Mouse (Mus musculus) Patski (cell line): ENCODE results near the gene Emid1. TPM values are rescaled to one million over a fixed set of nuclear protein-coding genes. Genes with fewer than 3 reads are reported as not detected.

Source experiments
- ATAC-seq: fragments of 100-300 bp; one replicate; pipeline ENCODE4 v1.8.0; 2021
- CTCF ChIA-PET: fragments of 350-600 bp; sonication (Branson Sonifier 250); formaldehyde crosslinking; loops from one replicate; lab custom pipeline; 2022; ENCODE audit warnings: inconsistent platforms; lab: Charles Lee
- POLR2A ChIA-PET: fragments of 350-600 bp; sonication (Branson Sonifier 250); formaldehyde crosslinking; loops from one replicate; lab custom pipeline; 2022; ENCODE audit warnings: antibody characterized with exemption, inconsistent platforms; lab: Charles Lee
- DNase-seq: peaks from one replicate; pipeline ENCODE4 v3.0.0-alpha.2; 2011; ENCODE audit warnings: low read depth, low spot score
- H3K27me3 ChIP-seq: fragments of 371-371 bp; one replicate; pipeline ENCODE4 v1.5.1; 2021
- CTCF ChIP-seq: fragments of 100-300 bp; IDR thresholded peaks from one replicate; pipeline ENCODE4 v1.5.1; 2021
- in situ Hi-C: fragments of 300-500 bp; cut with MboI; formaldehyde crosslinking; loops from 3 replicates; pipeline ENCODE4 v1.11.1; 2018; ENCODE audit warnings: low pct_unique_long_range_greater_than_20kb, mixed read lengths
- polyA plus RNA-seq: library from polyadenylated mRNA; unstranded; gene quantifications from one replicate; pipeline ENCODE4 v1.2.3, GENCODE M21; 2021

The Emid1 gene
- polyA plus RNA-seq, 1 experiment from 2014 or later: not detected

- no peak for DNase-seq
- ChIA-PET CTCF (interaction anchor here (1.5 kb wide), 1 partner anchor 23 kb away, joined by 3 read pairs; no protein-coding TSS in a partner anchor), POLR2A (interaction anchor here (0.8 kb wide), 1 partner anchor 10 kb away, joined by 3 read pairs; no protein-coding TSS in a partner anchor)
- in situ Hi-C loops: no loop called here
- H3K27me3 ChIP-seq: no peaks in the 10 kb centered on the region
- no peak for ATAC-seq
- TF ChIP-seq CTCF: no peak
These were observed 91.2 kb downstream of the Emid1 start for GRCm38 (mm10) chr11:5060756-5061412.

GRCm38 (mm10) chr11:5059704-5060156 lies 92.3 kb downstream of the Emid1 start:
- DNase-seq: no peak
- POLR2A ChIA-PET: interaction anchor here (0.8 kb wide), 1 partner anchor 9 kb away, joined by 3 read pairs; no protein-coding TSS in a partner anchor

GRCm38 (mm10) chr11:5059230-5059629 lies 92.8 kb downstream of the Emid1 start:
- POLR2A ChIA-PET: no interaction called here
- in situ Hi-C loops: no loop called here
- no peaks in the 10 kb centered on the region for H3K27me3 ChIP-seq
- DNase-seq (no peak), ATAC-seq (no peak)
- no peak for TF ChIP-seq CTCF
- CTCF ChIA-PET: interaction anchor here (1.1 kb wide), 1 partner anchor 13 kb away, joined by 3 read pairs; no protein-coding TSS in a partner anchor

More at GRCm38 (mm10) chr11:5059704-5060156, 92.3 kb downstream of the Emid1 start:
- CTCF ChIA-PET: interaction anchor here (1.1 to 1.5 kb wide), 2 partner anchors 13 to 22 kb away, joined by 3 read pairs; no protein-coding TSS in a partner anchor
- H3K27me3 ChIP-seq: no peaks in the 10 kb centered on the region
- ATAC-seq: no peak
- TF ChIP-seq CTCF: no peak
- in situ Hi-C loops: no loop called here

- TF ChIP-seq CTCF: no peak
- ATAC-seq (no peak), DNase-seq (no peak)
- in situ Hi-C loops: no loop called here
- no peaks in the 10 kb centered on the region for H3K27me3 ChIP-seq
- CTCF ChIA-PET: interaction anchor here (1.1 kb wide), 1 partner anchor 12 kb away, joined by 3 read pairs; no protein-coding TSS in a partner anchor
- POLR2A ChIA-PET: interaction anchor here (1.4 kb wide), 1 partner anchor 26 kb away, joined by 3 read pairs; no protein-coding TSS in a partner anchor
These were observed 93.3 kb downstream of the Emid1 start for GRCm38 (mm10) chr11:5058783-5059182.

- ChIA-PET POLR2A (interaction anchor here (1.4 kb wide), 1 partner anchor 26 kb away, joined by 3 read pairs; no protein-coding TSS in a partner anchor), CTCF (interaction anchor here (0.9 kb wide), 1 partner anchor 10 kb away, joined by 3 read pairs; no protein-coding TSS in a partner anchor)
- TF ChIP-seq CTCF: no peak
- ATAC-seq: peak; percentile 32
- no peaks in the 10 kb centered on the region for H3K27me3 ChIP-seq
- no peak for DNase-seq
- in situ Hi-C loops: no loop called here
These were observed 94.0 kb downstream of the Emid1 start, which contains the start of gene Rasl10a for GRCm38 (mm10) chr11:5057856-5058641. Rasl10a (plus strand) TSS chr11:5058128.

- POLR2A ChIA-PET: interaction anchor here (1.4 kb wide), 1 partner anchor 25 kb away, joined by 3 read pairs; no protein-coding TSS in a partner anchor
- no peak for DNase-seq
- ATAC-seq: no peak
- H3K27me3 ChIP-seq: no peaks in the 10 kb centered on the region
- TF ChIP-seq CTCF: no peak
- in situ Hi-C loops: no loop called here
- CTCF ChIA-PET: interaction anchor here (0.9 kb wide), 1 partner anchor 10 kb away, joined by 3 read pairs; no protein-coding TSS in a partner anchor
These were observed 94.6 kb downstream of the Emid1 start for GRCm38 (mm10) chr11:5057541-5057855.

- POLR2A ChIA-PET: no interaction called here
- in situ Hi-C loops: no loop called here
- TF ChIP-seq CTCF: no peak
- CTCF ChIA-PET: no interaction called here
- DNase-seq: no peak
- no peaks in the 10 kb centered on the region for H3K27me3 ChIP-seq
- ATAC-seq: no peak
These were observed 95.0 kb downstream of the Emid1 start for GRCm38 (mm10) chr11:5057064-5057463.

Other genes starting within 250 kb of the Emid1 start
- gene Nefh, start 204.2 kb downstream of the Emid1 start, polyA plus RNA-seq: 0.05 TPM
- gene Ap1b1, start 165.4 kb downstream of the Emid1 start, polyA plus RNA-seq: 69.7 TPM
- gene Rasl10a, start 94.1 kb downstream of the Emid1 start, polyA plus RNA-seq: 2.4 TPM
- gene Gas2l1, start 86.9 kb downstream of the Emid1 start, polyA plus RNA-seq: 56.3 TPM
- 35.4 TPM for gene Rhbdd3, start 53.3 kb downstream of the Emid1 start, polyA plus RNA-seq
- gene Ewsr1, start 53.0 kb downstream of the Emid1 start, polyA plus RNA-seq: 420 TPM
- 73.0 TPM for gene Kremen1, start 109.3 kb upstream of the Emid1 start, polyA plus RNA-seq